Mouse (Mus musculus): ENCODE results near the gene Snx7. TPM values are rescaled to one million over a fixed set of nuclear protein-coding genes. Genes with fewer than 3 reads are reported as not detected.

The Snx7 gene
- total and polyA plus RNA-seq, 2 experiments: 6.9 to 23.9 TPM

GRCm38 (mm10) chr3:117752151-117752757, 116.5 kb downstream of the Snx7 start:
- WGBS: 80% methylated on average over 5 of the region's 5 CpGs
- Histone ChIP-seq H3K4me3 (ENCODE audit: insufficient read depth, low read depth, low read length) (no peak overlapping the region), H3K4me1 (ENCODE audit: control insufficient read depth, insufficient read depth, low read length) (no peaks in the 10 kb centered on the region), H3K36me3 (ENCODE audit: control insufficient read depth, insufficient read depth, low read length) (no peaks in the 10 kb centered on the region), H3K27me3 (ENCODE audit: control insufficient read depth, insufficient read depth, low read length) (no peaks in the 10 kb centered on the region), H3K27ac (replicated peaks; ENCODE audit: insufficient read depth, low read depth, low read length) (no peak overlapping the region), H3K9ac (ENCODE audit: low read depth, low read length) (no peak overlapping the region), H3K79me2 (ENCODE audit: control insufficient read depth, insufficient read depth, low read length) (no peaks in the 10 kb centered on the region)
- DNase-seq (ENCODE audit: extremely low read depth, low read depth, low spot score): no peak
- no peak for TF ChIP-seq CTCF (IDR thresholded peaks at IDR 0.05; ENCODE audit: low read depth, low read length)
- no peak for TF ChIP-seq POLR2A (IDR thresholded peaks at IDR 0.05; ENCODE audit: extremely low read depth, insufficient read depth, low read length)

GRCm38 (mm10) chr3:117751665-117752064, 117.1 kb downstream of the Snx7 start:
- Histone ChIP-seq H3K27ac (replicated peaks; ENCODE audit: insufficient read depth, low read depth, low read length) (no peak overlapping the region), H3K9ac (ENCODE audit: low read depth, low read length) (no peak overlapping the region), H3K27me3 (ENCODE audit: control insufficient read depth, insufficient read depth, low read length) (no peaks in the 10 kb centered on the region), H3K36me3 (ENCODE audit: control insufficient read depth, insufficient read depth, low read length) (no peaks in the 10 kb centered on the region), H3K4me1 (ENCODE audit: control insufficient read depth, insufficient read depth, low read length) (no peaks in the 10 kb centered on the region), H3K79me2 (ENCODE audit: control insufficient read depth, insufficient read depth, low read length) (no peaks in the 10 kb centered on the region), H3K4me3 (ENCODE audit: insufficient read depth, low read depth, low read length) (no peak overlapping the region)
- WGBS: 67% methylated on average over 2 of the region's 2 CpGs
- DNase-seq (ENCODE audit: extremely low read depth, low read depth, low spot score): no peak
- TF ChIP-seq POLR2A (IDR thresholded peaks at IDR 0.05; ENCODE audit: extremely low read depth, insufficient read depth, low read length) (no peak), CTCF (IDR thresholded peaks at IDR 0.05; ENCODE audit: low read depth, low read length) (peak; percentile 17; the same call in 1 of the 2 replicates)

- Histone ChIP-seq H3K4me3 (ENCODE audit: insufficient read depth, low read depth, low read length) (no peak overlapping the region), H3K9ac (ENCODE audit: low read depth, low read length) (no peak overlapping the region), H3K36me3 (ENCODE audit: control insufficient read depth, insufficient read depth, low read length) (no peaks in the 10 kb centered on the region), H3K4me1 (ENCODE audit: control insufficient read depth, insufficient read depth, low read length) (no peaks in the 10 kb centered on the region), H3K79me2 (ENCODE audit: control insufficient read depth, insufficient read depth, low read length) (no peaks in the 10 kb centered on the region), H3K27ac (replicated peaks; ENCODE audit: insufficient read depth, low read depth, low read length) (no peak overlapping the region), H3K27me3 (ENCODE audit: control insufficient read depth, insufficient read depth, low read length) (no peaks in the 10 kb centered on the region)
- TF ChIP-seq POLR2A (IDR thresholded peaks at IDR 0.05; ENCODE audit: extremely low read depth, insufficient read depth, low read length) (no peak), CTCF (IDR thresholded peaks at IDR 0.05; ENCODE audit: low read depth, low read length) (no peak)
- no peak for DNase-seq (ENCODE audit: extremely low read depth, low read depth, low spot score)
- 87% methylated on average over 3 of the region's 3 CpGs for WGBS
Observed at GRCm38 (mm10) chr3:117749256-117749655, 119.5 kb downstream of the Snx7 start.

GRCm38 (mm10) chr3:117739760-117740159, 129.0 kb downstream of the Snx7 start:
- no peaks in the 10 kb centered on the region for H3K27me3 ChIP-seq (ENCODE audit: control insufficient read depth, insufficient read depth, low read length)
- no peak overlapping the region for H3K4me3 ChIP-seq (ENCODE audit: insufficient read depth, low read depth, low read length)
- no peaks in the 10 kb centered on the region for H3K36me3 ChIP-seq (ENCODE audit: control insufficient read depth, insufficient read depth, low read length)
- H3K4me1 ChIP-seq (ENCODE audit: control insufficient read depth, insufficient read depth, low read length): no peaks in the 10 kb centered on the region
- no peaks in the 10 kb centered on the region for H3K79me2 ChIP-seq (ENCODE audit: control insufficient read depth, insufficient read depth, low read length)
- no peak overlapping the region for H3K27ac ChIP-seq (replicated peaks; ENCODE audit: insufficient read depth, low read depth, low read length)
- no peak for DNase-seq (ENCODE audit: extremely low read depth, low read depth, low spot score)
- TF ChIP-seq CTCF (IDR thresholded peaks at IDR 0.05; ENCODE audit: low read depth, low read length) (no peak), POLR2A (IDR thresholded peaks at IDR 0.05; ENCODE audit: extremely low read depth, insufficient read depth, low read length) (no peak)
- WGBS: 71% methylated on average over 5 of the region's 5 CpGs
- H3K9ac ChIP-seq (ENCODE audit: low read depth, low read length): no peak overlapping the region

GRCm38 (mm10) chr3:117732661-117733060, 136.1 kb downstream of the Snx7 start:
- 81% methylated on average over 4 of the region's 4 CpGs for WGBS
- Histone ChIP-seq H3K27ac (replicated peaks; ENCODE audit: insufficient read depth, low read depth, low read length) (no peak overlapping the region), H3K4me1 (ENCODE audit: control insufficient read depth, insufficient read depth, low read length) (no peaks in the 10 kb centered on the region), H3K9ac (ENCODE audit: low read depth, low read length) (no peak overlapping the region), H3K4me3 (ENCODE audit: insufficient read depth, low read depth, low read length) (no peak overlapping the region), H3K36me3 (ENCODE audit: control insufficient read depth, insufficient read depth, low read length) (no peaks in the 10 kb centered on the region), H3K79me2 (ENCODE audit: control insufficient read depth, insufficient read depth, low read length) (no peaks in the 10 kb centered on the region), H3K27me3 (ENCODE audit: control insufficient read depth, insufficient read depth, low read length) (no peaks in the 10 kb centered on the region)
- TF ChIP-seq CTCF (IDR thresholded peaks at IDR 0.05; ENCODE audit: low read depth, low read length): no peak
- no peak for TF ChIP-seq POLR2A (IDR thresholded peaks at IDR 0.05; ENCODE audit: extremely low read depth, insufficient read depth, low read length)
- DNase-seq (ENCODE audit: extremely low read depth, low read depth, low spot score): no peak

Measured in liver, adult 2 months (tissue).